8 mouse cellular contexts compared by ENCODE assay signal in genomic region chr6:146010093-146010764, GRCm38 (mm10).
DNase-seq lines count a peak whose midpoint lies in the region; ATAC-seq lines count a peak whose summit lies in the region.

No protein-coding gene starts in this region.

- H3K4me2 ChIP-seq in forebrain, embryonic 13.5 days, result no peak overlapping the region

- no peaks in the 10 kb centered on the region for H3K36me3 ChIP-seq in forebrain, embryonic 13.5 days (ENCODE audit: poor library complexity, severe bottlenecking)

- peaks cover 10% of the 10 kb centered on the region; the same call in 1 of the 2 replicates for H3K4me1 ChIP-seq in forebrain, embryonic 13.5 days

- H3K9ac ChIP-seq in forebrain, embryonic 13.5 days, result no peak overlapping the region

- DNase-seq in urinary bladder, postnatal 14 days (ENCODE audit: low spot score), result peak; percentile 53
- no peak for DNase-seq in urinary bladder, postnatal 10 days (ENCODE audit: low spot score)
- peak; percentile 47 to 72 for DNase-seq in heart, postnatal 14 days
- DNase-seq in layer of hippocampus, adult 9-11 months, result peak; percentile 51
- peak; percentile 30 for DNase-seq in retina, postnatal 1 day
- DNase-seq in embryo, embryonic 11 days, result no peak

- no peaks in the 10 kb centered on the region for H3K27me3 ChIP-seq in forebrain, embryonic 13.5 days

- H3K4me3 ChIP-seq in forebrain, embryonic 13.5 days, result no peak overlapping the region

- H3K27ac ChIP-seq in forebrain, embryonic 13.5 days, result no peak overlapping the region

- 0 out of 2 replicates have a peak, but pooled peaks have one; percentile 43 for ATAC-seq in forebrain, embryonic 13.5 days
- no peak for ATAC-seq in inflammation-experienced regulatory T-cells, adult 6 months

- WGBS in forebrain, embryonic 13.5 days, result 63% methylated on average over 12 of the region's 12 CpGs

- H3K9me3 ChIP-seq in forebrain, embryonic 13.5 days (replicated peaks), result no peaks in the 10 kb centered on the region

- intact Hi-C loops in heart, postnatal 14 days (cut with DNase I), result no loop called here

Comparison
In these comparisons a context has a peak if more than half of its experiments do, and no peak if none do; other contexts are left out.
1. DNase-seq: peak in urinary bladder, postnatal 14 days (single experiment), heart, postnatal 14 days (2 of 2), layer of hippocampus, adult 9-11 months (single experiment) and retina, postnatal 1 day (single experiment); none in urinary bladder, postnatal 10 days (single experiment) and embryo, embryonic 11 days (single experiment).